27 mouse cellular contexts compared by ENCODE assay signal in the genomic region with DNA sequence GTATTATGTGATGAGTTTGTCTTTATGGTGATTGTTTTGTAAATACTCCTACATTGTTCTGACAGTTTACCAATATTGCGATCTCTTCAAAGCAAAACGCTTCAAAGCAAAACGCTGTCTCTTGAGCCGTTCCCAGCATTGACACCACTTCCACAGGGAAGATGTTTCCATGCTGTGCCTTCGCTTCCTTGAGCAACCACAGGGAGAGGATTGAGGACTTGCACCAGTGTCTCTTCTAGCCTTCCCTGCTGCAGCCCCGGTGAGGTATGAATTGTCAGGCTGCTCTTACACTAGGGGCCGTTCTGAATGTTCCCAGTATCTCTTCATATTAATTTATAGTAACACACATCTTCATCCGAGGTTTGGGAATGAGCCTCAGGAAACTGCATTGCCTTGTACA.
DNase-seq lines count a peak whose midpoint lies in the region; ATAC-seq and TF ChIP-seq lines count a peak whose summit lies in the region.
"Had no signal": no experiment of that assay in that cellular context is flagged by ENCODE, and none has a peak within 500 bp of the region (broad histone marks: within the 10 kb centered on the region; RNA-seq: fewer than 3 reads in every experiment).

No protein-coding gene starts in this region.

- H3K36me3 ChIP-seq in heart, embryonic 12.5 days, result no peaks in the 10 kb centered on the region
- no peaks in the 10 kb centered on the region for H3K36me3 ChIP-seq in heart, adult 2 months (ENCODE audit: control insufficient read depth, insufficient read depth, low read length)
- H3K36me3 ChIP-seq in heart, postnatal 0 days (replicated peaks; ENCODE audit: control insufficient read depth, insufficient read depth, low read length), result no peaks in the 10 kb centered on the region
- no peaks in the 10 kb centered on the region for H3K36me3 ChIP-seq in lung, embryonic 16.5 days (ENCODE audit: control insufficient read depth, insufficient read depth, low read length)
- H3K36me3 ChIP-seq in lung, postnatal 0 days (ENCODE audit: insufficient read depth, low read length), result no peaks in the 10 kb centered on the region
- no peaks in the 10 kb centered on the region for H3K36me3 ChIP-seq in neural tube, embryonic 15.5 days
- H3K36me3 ChIP-seq: hindbrain, embryonic 12.5 days; intestine, embryonic 15.5 days; limb, embryonic 10.5 days; limb, embryonic 15.5 days; liver, embryonic 13.5 days; stomach, embryonic 15.5 days had no signal

- no peak for TF ChIP-seq POLR2A in heart, adult 2 months (IDR thresholded peaks at IDR 0.05; ENCODE audit: insufficient read depth, low read depth, low read length)

- DNase-seq in heart, adult 2 months, result no peak
- DNase-seq in heart, postnatal 0 days (ENCODE audit: low spot score), result no peak
- DNase-seq in heart, postnatal 36 days, result no peak
- DNase-seq in lung, postnatal 0 days (ENCODE audit: low spot score), result no peak
- DNase-seq: adrenal gland, postnatal 10 days; cerebellum, adult 8-10 months; cerebellum, postnatal 36 days; gastrocnemius, postnatal 10 days; kidney, adult 9 months; kidney, postnatal 14 days; layer of hippocampus, adult 9-11 months; liver, embryonic 13.5 days; lung, postnatal 10 days; right cerebral cortex, postnatal 25 days had no signal

- no peak for TF ChIP-seq CTCF in heart, adult 2 months (IDR thresholded peaks at IDR 0.05)
- TF ChIP-seq CTCF in heart, postnatal 0 days (IDR thresholded peaks at IDR 0.05; ENCODE audit: low read depth), result no peak
- no peak for TF ChIP-seq CTCF in lung, postnatal 0 days (IDR thresholded peaks at IDR 0.05)

- H3K9me3 ChIP-seq in heart, embryonic 12.5 days (replicated peaks), result no peaks in the 10 kb centered on the region
- H3K9me3 ChIP-seq in heart, postnatal 0 days (replicated peaks; ENCODE audit: control insufficient read depth, low read length), result no peaks in the 10 kb centered on the region
- H3K9me3 ChIP-seq in lung, embryonic 16.5 days (ENCODE audit: control insufficient read depth, low read length), result no peaks in the 10 kb centered on the region
- no peaks in the 10 kb centered on the region for H3K9me3 ChIP-seq in lung, postnatal 0 days (ENCODE audit: low read length)
- H3K9me3 ChIP-seq in neural tube, embryonic 15.5 days (replicated peaks), result no peaks in the 10 kb centered on the region
- H3K9me3 ChIP-seq: forebrain, embryonic 13.5 days; hindbrain, embryonic 12.5 days; intestine, embryonic 15.5 days; limb, embryonic 10.5 days; limb, embryonic 15.5 days; liver, embryonic 13.5 days; stomach, embryonic 15.5 days had no signal

- 49% methylated on average over 8 of the region's 8 CpGs for WGBS in heart, embryonic 12.5 days
- 56% methylated on average over 8 of the region's 8 CpGs for WGBS in heart, adult 2 months
- 52% methylated on average over 8 of the region's 8 CpGs for WGBS in heart, postnatal 0 days
- WGBS in lung, embryonic 16.5 days, result 38% methylated on average over 8 of the region's 8 CpGs
- WGBS in lung, postnatal 0 days, result 40% methylated on average over 8 of the region's 8 CpGs
- 29% methylated on average over 8 of the region's 8 CpGs for WGBS in neural tube, embryonic 15.5 days

- H3K79me2 ChIP-seq in heart, adult 2 months (replicated peaks; ENCODE audit: control insufficient read depth, insufficient read depth, low read length), result no peaks in the 10 kb centered on the region

- peak overlapping the region; percentile 41 for H3K4me2 ChIP-seq in heart, embryonic 12.5 days
- peak overlapping the region; percentile 5 for H3K4me2 ChIP-seq in heart, postnatal 0 days (ENCODE audit: low read depth, low read length)
- peak overlapping the region; percentile 20; the same call in 1 of the 2 replicates for H3K4me2 ChIP-seq in lung, embryonic 16.5 days (ENCODE audit: low read depth, low read length)
- H3K4me2 ChIP-seq in lung, postnatal 0 days (replicated peaks; ENCODE audit: low read depth, low read length), result no peak overlapping the region
- peak overlapping the region; percentile 13 for H3K4me2 ChIP-seq in neural tube, embryonic 15.5 days
- H3K4me2 ChIP-seq: forebrain, embryonic 13.5 days; hindbrain, embryonic 12.5 days; intestine, embryonic 15.5 days; limb, embryonic 15.5 days; liver, embryonic 13.5 days; stomach, embryonic 15.5 days had no signal

- no peaks in the 10 kb centered on the region for H3K27me3 ChIP-seq in heart, embryonic 12.5 days (replicated peaks)
- H3K27me3 ChIP-seq in heart, adult 2 months (ENCODE audit: control insufficient read depth, insufficient read depth, low read length), result no peaks in the 10 kb centered on the region
- no peaks in the 10 kb centered on the region for H3K27me3 ChIP-seq in heart, postnatal 0 days (ENCODE audit: control insufficient read depth, insufficient read depth, low read length)
- no peaks in the 10 kb centered on the region for H3K27me3 ChIP-seq in lung, embryonic 16.5 days (ENCODE audit: control insufficient read depth, insufficient read depth, low read depth, low read length)
- H3K27me3 ChIP-seq in lung, postnatal 0 days (replicated peaks; ENCODE audit: insufficient read depth, low read length), result no peaks in the 10 kb centered on the region
- H3K27me3 ChIP-seq in neural tube, embryonic 15.5 days (replicated peaks), result no peaks in the 10 kb centered on the region
- H3K27me3 ChIP-seq: hindbrain, embryonic 12.5 days; intestine, embryonic 15.5 days; liver, embryonic 13.5 days; stomach, embryonic 15.5 days had no signal

- peaks cover 13% of the 10 kb centered on the region for H3K4me1 ChIP-seq in heart, embryonic 12.5 days (replicated peaks)
- H3K4me1 ChIP-seq in heart, adult 2 months (ENCODE audit: control insufficient read depth, insufficient read depth, low read length), result no peaks in the 10 kb centered on the region; the same call in 1 of the 2 replicates
- peaks cover 4% of the 10 kb centered on the region; the same call in 1 of the 2 replicates for H3K4me1 ChIP-seq in heart, postnatal 0 days (ENCODE audit: control insufficient read depth, insufficient read depth)
- peaks cover 10% of the 10 kb centered on the region; the same call in 1 of the 2 replicates for H3K4me1 ChIP-seq in lung, embryonic 16.5 days (replicated peaks; ENCODE audit: control insufficient read depth, insufficient read depth, low read length)
- no peaks in the 10 kb centered on the region for H3K4me1 ChIP-seq in lung, postnatal 0 days (ENCODE audit: insufficient read depth, low read depth, low read length)
- H3K4me1 ChIP-seq in neural tube, embryonic 15.5 days, result peaks cover 20% of the 10 kb centered on the region
- H3K4me1 ChIP-seq: hindbrain, embryonic 12.5 days; intestine, embryonic 15.5 days; limb, embryonic 15.5 days; liver, embryonic 13.5 days had no signal

- no peak for ATAC-seq in heart, embryonic 12.5 days (ENCODE audit: insufficient number of reproducible peaks, low FRiP score)
- no peak for ATAC-seq in heart, postnatal 0 days (ENCODE audit: insufficient read depth, low read depth)
- 0 out of 2 replicates have a peak, but pooled peaks have one; percentile 29 for ATAC-seq in lung, embryonic 16.5 days (ENCODE audit: low read depth)
- no peak for ATAC-seq in lung, postnatal 0 days
- no peak for ATAC-seq in neural tube, embryonic 15.5 days (ENCODE audit: low FRiP score)
- ATAC-seq: forebrain, embryonic 13.5 days; hindbrain, postnatal 0 days; Patski had no signal

- no peak overlapping the region for H3K4me3 ChIP-seq in heart, embryonic 12.5 days
- no peak overlapping the region for H3K4me3 ChIP-seq in heart, adult 2 months
- no peak overlapping the region for H3K4me3 ChIP-seq in heart, postnatal 0 days (ENCODE audit: low read depth, low read length)
- no peak overlapping the region for H3K4me3 ChIP-seq in lung, embryonic 16.5 days (ENCODE audit: low read length)
- no peak overlapping the region for H3K4me3 ChIP-seq in lung, postnatal 0 days (ENCODE audit: low read depth, low read length)
- no peak overlapping the region for H3K4me3 ChIP-seq in neural tube, embryonic 15.5 days (replicated peaks)
- H3K4me3 ChIP-seq: forebrain, embryonic 13.5 days; hindbrain, embryonic 12.5 days; intestine, embryonic 15.5 days; limb, embryonic 10.5 days; limb, embryonic 15.5 days; liver, embryonic 13.5 days; myocyte; stomach, embryonic 15.5 days had no signal

- no peak overlapping the region for H3K27ac ChIP-seq in heart, embryonic 12.5 days (ENCODE audit: poor library complexity, severe bottlenecking)
- no peak overlapping the region for H3K27ac ChIP-seq in heart, adult 2 months
- no peak overlapping the region for H3K27ac ChIP-seq in heart, postnatal 0 days (ENCODE audit: low read depth)
- H3K27ac ChIP-seq in lung, embryonic 16.5 days (ENCODE audit: low read length), result no peak overlapping the region
- no peak overlapping the region for H3K27ac ChIP-seq in lung, postnatal 0 days (ENCODE audit: low read length)
- no peak overlapping the region for H3K27ac ChIP-seq in neural tube, embryonic 15.5 days (replicated peaks)
- H3K27ac ChIP-seq: forebrain, embryonic 13.5 days; hindbrain, embryonic 12.5 days; hindbrain, postnatal 0 days; intestine, embryonic 15.5 days; limb, embryonic 10.5 days; limb, embryonic 15.5 days; liver, embryonic 13.5 days; macrophage; stomach, embryonic 15.5 days had no signal

- intact Hi-C loops in heart, adult 2 months (cut with DNase I), result no loop called here
- intact Hi-C loops in heart, postnatal 36 days (cut with DNase I), result no loop called here

- no peak overlapping the region for H3K9ac ChIP-seq in heart, embryonic 12.5 days
- no peak overlapping the region for H3K9ac ChIP-seq in heart, adult 2 months (ENCODE audit: low read depth, low read length)
- H3K9ac ChIP-seq in heart, postnatal 0 days (replicated peaks; ENCODE audit: low read depth, low read length), result no peak overlapping the region
- no peak overlapping the region for H3K9ac ChIP-seq in lung, embryonic 16.5 days (ENCODE audit: low read length)
- no peak overlapping the region for H3K9ac ChIP-seq in lung, postnatal 0 days (replicated peaks; ENCODE audit: low read depth)
- H3K9ac ChIP-seq in neural tube, embryonic 15.5 days (replicated peaks), result no peak overlapping the region
- H3K9ac ChIP-seq: forebrain, embryonic 13.5 days; hindbrain, embryonic 12.5 days; intestine, embryonic 15.5 days; limb, embryonic 15.5 days; liver, embryonic 13.5 days; stomach, embryonic 15.5 days had no signal

- no peak for TF ChIP-seq EP300 in heart, adult 2 months (IDR thresholded peaks at IDR 0.05; ENCODE audit: insufficient read depth, low read depth, low read length)
- no peak for TF ChIP-seq EP300 in heart, postnatal 0 days (IDR thresholded peaks at IDR 0.05; ENCODE audit: low read depth)
- TF ChIP-seq EP300 in lung, postnatal 0 days (IDR thresholded peaks at IDR 0.05), result no peak
